Mouse (Mus musculus): Measurements from ENCODE around the gene Gse1.

The Gse1 gene

GRCm38 (mm10) chr8:120607460-120607859 lies 379.2 kb downstream of the Gse1 start:
- no peaks in the 10 kb centered on the region for H3K36me3 ChIP-seq (ENCODE audit: control insufficient read depth, insufficient read depth, low read length, poor library complexity, severe bottlenecking)
- DNase-seq (ENCODE audit: low read depth, low spot score), result no peak
- H3K27me3 ChIP-seq (ENCODE audit: control insufficient read depth, insufficient read depth, low read length, poor library complexity, severe bottlenecking), result no peaks in the 10 kb centered on the region

DNA sequence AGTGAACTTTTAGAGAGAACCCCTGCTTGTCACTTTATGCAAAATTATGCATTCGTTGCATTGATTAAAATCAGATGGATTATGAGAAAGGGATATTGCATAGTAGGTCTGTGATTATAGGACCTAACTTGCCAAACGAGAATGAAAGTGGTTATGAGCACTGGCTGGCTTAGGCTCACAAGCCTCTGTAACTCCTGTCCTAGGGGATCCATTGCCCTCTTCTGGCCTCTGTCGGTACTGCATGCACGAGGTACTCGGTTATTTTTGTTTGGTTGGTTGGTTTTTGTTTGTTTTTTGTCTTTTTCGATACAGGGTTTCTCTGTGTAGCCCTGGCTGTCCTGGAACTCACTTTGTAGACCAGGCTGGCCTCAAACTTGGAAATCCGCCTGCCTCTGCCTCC lies 379.6 kb downstream of the Gse1 start:
- peak; percentile 84 for DNase-seq (ENCODE audit: low read depth, low spot score)
- H3K36me3 ChIP-seq (ENCODE audit: control insufficient read depth, insufficient read depth, low read length, poor library complexity, severe bottlenecking), result no peaks in the 10 kb centered on the region
- H3K27me3 ChIP-seq (ENCODE audit: control insufficient read depth, insufficient read depth, low read length, poor library complexity, severe bottlenecking), result no peaks in the 10 kb centered on the region

DNA sequence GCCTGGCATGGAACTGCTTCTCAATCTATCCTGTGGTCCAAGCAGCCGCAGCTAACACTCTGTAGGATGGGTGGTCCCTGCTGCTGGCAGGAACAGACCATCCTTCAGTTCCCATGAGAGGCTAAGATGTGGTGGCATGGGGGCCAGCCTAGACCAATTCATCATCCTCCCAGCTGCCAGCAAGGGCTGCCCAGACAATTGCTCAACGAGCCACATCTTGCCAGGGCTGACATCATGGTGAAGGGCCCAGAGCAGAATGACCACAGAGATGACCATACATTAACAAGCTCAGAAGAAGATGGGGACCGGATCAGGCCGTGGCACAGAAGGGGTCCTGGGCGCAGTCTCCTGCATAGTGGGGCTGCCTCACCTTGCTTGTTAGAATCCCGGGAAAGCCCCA lies 382.6 kb downstream of the Gse1 start:
- DNase-seq (ENCODE audit: low read depth, low spot score), result no peak
- Histone ChIP-seq H3K36me3 (ENCODE audit: control insufficient read depth, insufficient read depth, low read length, poor library complexity, severe bottlenecking) (no peaks in the 10 kb centered on the region), H3K27me3 (ENCODE audit: control insufficient read depth, insufficient read depth, low read length, poor library complexity, severe bottlenecking) (peaks cover 1% of the 10 kb centered on the region; the same call in 1 of the 2 replicates)

DNA sequence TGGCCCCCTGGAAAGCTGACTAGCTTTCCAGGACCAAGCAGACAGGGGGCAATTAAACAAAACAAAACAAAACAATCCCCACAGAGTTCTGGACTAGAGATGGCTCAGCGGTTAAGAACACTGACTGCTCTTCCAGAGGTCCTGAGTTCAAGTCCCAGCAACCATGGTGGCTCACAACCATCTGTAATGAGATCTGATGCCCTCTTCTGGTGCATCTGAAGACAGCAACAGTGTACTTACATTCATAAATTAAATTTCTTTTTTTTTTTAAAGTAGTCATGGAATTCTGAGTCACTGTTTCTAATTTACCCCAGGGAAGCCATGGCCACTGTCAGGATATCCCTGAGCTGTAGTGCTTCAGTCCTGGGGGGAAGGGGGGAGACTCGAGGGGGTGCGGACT lies 386.2 kb downstream of the Gse1 start:
- Histone ChIP-seq H3K27me3 (ENCODE audit: control insufficient read depth, insufficient read depth, low read length, poor library complexity, severe bottlenecking) (peaks cover 1% of the 10 kb centered on the region; the same call in 1 of the 2 replicates), H3K36me3 (ENCODE audit: control insufficient read depth, insufficient read depth, low read length, poor library complexity, severe bottlenecking) (no peaks in the 10 kb centered on the region)
- no peak for DNase-seq (ENCODE audit: low read depth, low spot score)

DNA sequence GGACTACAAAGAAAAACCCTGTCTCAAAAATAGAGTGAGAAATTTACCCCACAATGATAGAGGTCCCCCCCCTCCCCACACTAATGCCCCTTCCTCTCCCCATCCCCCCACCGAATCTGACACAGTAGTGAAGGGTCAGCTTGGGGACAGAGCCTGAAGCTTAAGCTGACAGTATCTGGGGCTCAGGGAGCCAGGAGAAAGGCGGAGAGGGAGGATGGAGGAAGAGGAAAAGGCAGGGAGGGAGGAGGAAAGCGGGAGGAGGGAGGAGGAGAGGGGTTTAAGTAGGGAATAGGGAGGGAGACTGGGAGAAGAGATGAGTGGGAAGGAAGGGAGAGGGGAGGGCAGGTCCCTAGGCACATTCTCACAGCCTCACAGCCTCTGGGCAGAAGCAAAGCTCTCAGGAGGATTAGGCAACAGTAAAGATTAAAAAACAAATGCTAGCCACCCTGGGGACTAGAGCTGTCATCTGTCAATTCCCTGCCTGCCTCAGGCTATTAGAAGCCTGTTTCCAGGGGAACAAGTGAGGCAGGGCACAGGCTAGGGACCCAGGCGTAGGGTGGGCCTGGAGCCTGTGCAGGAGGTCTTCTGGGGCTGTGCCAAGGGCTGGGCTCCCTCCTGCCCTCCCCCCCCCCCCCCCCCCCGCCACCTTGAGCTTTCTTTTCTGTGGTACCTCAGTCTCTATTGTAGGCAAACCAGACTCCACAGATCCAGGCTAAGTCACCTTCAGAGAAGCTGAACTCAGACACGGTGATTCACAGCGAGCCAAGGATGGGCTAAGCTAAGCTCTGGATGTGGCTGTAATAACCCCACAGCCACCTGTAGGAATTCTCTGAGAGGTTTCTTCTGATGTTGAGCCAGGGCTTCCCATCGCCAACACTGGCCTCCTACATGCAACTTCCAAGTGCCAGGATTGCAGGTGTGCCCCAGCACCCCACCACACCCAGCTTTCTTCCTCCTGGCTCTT lies 388.7 kb downstream of the Gse1 start:
- H3K36me3 ChIP-seq (ENCODE audit: control insufficient read depth, insufficient read depth, low read length, poor library complexity, severe bottlenecking), result no peaks in the 10 kb centered on the region
- peaks cover 1% of the 10 kb centered on the region; the same call in 1 of the 2 replicates for H3K27me3 ChIP-seq (ENCODE audit: control insufficient read depth, insufficient read depth, low read length, poor library complexity, severe bottlenecking)
- DNase-seq (ENCODE audit: low read depth, low spot score), result no peak

DNA sequence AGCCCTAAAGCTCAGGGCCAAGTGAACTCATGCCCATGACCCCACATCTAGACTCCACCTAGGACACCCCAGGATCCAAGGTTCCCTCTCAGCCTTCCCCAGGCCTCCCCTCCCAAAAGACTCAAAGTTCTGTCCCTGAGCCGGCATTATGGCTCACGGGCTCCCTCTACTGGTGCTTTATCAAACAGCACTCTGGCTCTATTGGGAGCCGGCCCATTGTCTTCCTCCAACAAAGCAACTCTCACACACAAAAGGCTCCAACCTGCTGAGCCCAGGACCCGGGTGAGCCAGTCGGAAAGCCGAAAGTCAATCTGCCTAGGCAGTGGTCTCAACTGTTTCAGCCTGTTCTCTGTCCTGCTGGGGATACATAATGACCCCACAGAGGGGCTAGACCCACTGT lies 389.9 kb downstream of the Gse1 start:
- DNase-seq (ENCODE audit: low read depth, low spot score), result peak; percentile 77
- Histone ChIP-seq H3K36me3 (ENCODE audit: control insufficient read depth, insufficient read depth, low read length, poor library complexity, severe bottlenecking) (no peaks in the 10 kb centered on the region), H3K27me3 (ENCODE audit: control insufficient read depth, insufficient read depth, low read length, poor library complexity, severe bottlenecking) (peaks cover 1% of the 10 kb centered on the region; the same call in 1 of the 2 replicates)

GRCm38 (mm10) chr8:120619235-120620180 lies 391.3 kb downstream of the Gse1 start:
- DNase-seq (ENCODE audit: low read depth, low spot score), result no peak
- peaks cover under 1% of the 10 kb centered on the region; the same call in 1 of the 2 replicates for H3K27me3 ChIP-seq (ENCODE audit: control insufficient read depth, insufficient read depth, low read length, poor library complexity, severe bottlenecking)
- H3K36me3 ChIP-seq (ENCODE audit: control insufficient read depth, insufficient read depth, low read length, poor library complexity, severe bottlenecking), result no peaks in the 10 kb centered on the region

GRCm38 (mm10) chr8:120620441-120620840 lies 392.2 kb downstream of the Gse1 start:
- H3K27me3 ChIP-seq (ENCODE audit: control insufficient read depth, insufficient read depth, low read length, poor library complexity, severe bottlenecking), result no peaks in the 10 kb centered on the region
- no peak for DNase-seq (ENCODE audit: low read depth, low spot score)
- H3K36me3 ChIP-seq (ENCODE audit: control insufficient read depth, insufficient read depth, low read length, poor library complexity, severe bottlenecking), result no peaks in the 10 kb centered on the region

DNA sequence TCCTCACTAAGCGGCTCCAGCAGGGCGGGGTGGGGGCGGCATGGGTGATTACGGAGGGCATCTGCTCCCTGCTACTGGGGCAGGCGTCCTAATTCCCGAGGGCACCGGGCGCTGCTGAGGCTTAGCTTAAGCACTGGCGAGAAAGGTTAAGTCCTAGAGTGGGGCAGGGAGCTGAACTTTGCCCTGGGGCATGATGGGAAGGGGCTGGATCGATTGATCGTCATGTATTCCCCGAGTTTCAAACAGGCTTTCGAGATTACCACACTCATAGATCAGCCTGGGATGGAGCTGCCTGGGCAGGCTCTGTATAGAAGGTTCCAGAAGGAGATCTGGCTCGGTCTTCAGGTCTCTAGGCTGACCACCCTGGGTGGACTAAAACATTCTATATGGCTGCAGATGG lies 393.9 kb downstream of the Gse1 start:
- Histone ChIP-seq H3K27me3 (ENCODE audit: control insufficient read depth, insufficient read depth, low read length, poor library complexity, severe bottlenecking) (no peaks in the 10 kb centered on the region), H3K36me3 (ENCODE audit: control insufficient read depth, insufficient read depth, low read length, poor library complexity, severe bottlenecking) (no peaks in the 10 kb centered on the region)
- DNase-seq (ENCODE audit: low read depth, low spot score), result no peak

- no peak for DNase-seq (ENCODE audit: low read depth, low spot score)
- no peaks in the 10 kb centered on the region for H3K36me3 ChIP-seq (ENCODE audit: control insufficient read depth, insufficient read depth, low read length, poor library complexity, severe bottlenecking)
- H3K27me3 ChIP-seq (ENCODE audit: control insufficient read depth, insufficient read depth, low read length, poor library complexity, severe bottlenecking), result no peaks in the 10 kb centered on the region
Observed at GRCm38 (mm10) chr8:120623608-120624007, 395.4 kb downstream of the Gse1 start.

DNA sequence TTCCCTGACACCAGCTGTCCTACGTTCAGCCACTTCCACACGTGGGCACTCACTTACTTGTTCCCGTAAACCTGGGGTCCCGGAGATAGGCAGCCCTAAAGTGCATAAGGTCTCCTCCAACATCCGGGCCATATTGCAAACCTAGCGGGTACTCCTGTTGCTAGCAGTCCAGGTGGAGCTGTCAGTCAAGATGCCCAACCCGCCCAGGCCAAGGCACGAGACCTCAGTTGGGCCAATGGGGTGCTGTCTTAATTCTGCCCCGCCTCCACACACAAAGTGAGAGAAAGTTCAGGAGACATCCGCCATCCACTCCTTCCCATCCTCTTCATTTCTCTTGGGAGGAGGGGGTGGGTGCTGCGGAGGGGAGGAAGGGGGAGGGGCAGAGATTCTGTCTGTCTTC lies 398.2 kb downstream of the Gse1 start:
- H3K36me3 ChIP-seq (ENCODE audit: control insufficient read depth, insufficient read depth, low read length, poor library complexity, severe bottlenecking), result no peaks in the 10 kb centered on the region
- no peak for DNase-seq (ENCODE audit: low read depth, low spot score)
- H3K27me3 ChIP-seq (ENCODE audit: control insufficient read depth, insufficient read depth, low read length, poor library complexity, severe bottlenecking), result no peaks in the 10 kb centered on the region

GRCm38 (mm10) chr8:120627298-120627697 lies 399.0 kb downstream of the Gse1 start:
- no peaks in the 10 kb centered on the region for H3K27me3 ChIP-seq (ENCODE audit: control insufficient read depth, insufficient read depth, low read length, poor library complexity, severe bottlenecking)
- no peaks in the 10 kb centered on the region for H3K36me3 ChIP-seq (ENCODE audit: control insufficient read depth, insufficient read depth, low read length, poor library complexity, severe bottlenecking)
- DNase-seq (ENCODE audit: low read depth, low spot score), result no peak

- Histone ChIP-seq H3K27me3 (ENCODE audit: control insufficient read depth, insufficient read depth, low read length, poor library complexity, severe bottlenecking) (no peaks in the 10 kb centered on the region), H3K36me3 (ENCODE audit: control insufficient read depth, insufficient read depth, low read length, poor library complexity, severe bottlenecking) (no peaks in the 10 kb centered on the region)
- no peak for DNase-seq (ENCODE audit: low read depth, low spot score)
Observed at GRCm38 (mm10) chr8:120630031-120630430, 401.8 kb downstream of the Gse1 start.

- Histone ChIP-seq H3K27me3 (ENCODE audit: control insufficient read depth, insufficient read depth, low read length, poor library complexity, severe bottlenecking) (no peaks in the 10 kb centered on the region), H3K36me3 (ENCODE audit: control insufficient read depth, insufficient read depth, low read length, poor library complexity, severe bottlenecking) (no peaks in the 10 kb centered on the region)
- DNase-seq (ENCODE audit: low read depth, low spot score), result no peak
Observed at GRCm38 (mm10) chr8:120630848-120631247, 402.6 kb downstream of the Gse1 start.

All from splenic B cell, adult 2 months (primary cell).